In the genomic region with DNA sequence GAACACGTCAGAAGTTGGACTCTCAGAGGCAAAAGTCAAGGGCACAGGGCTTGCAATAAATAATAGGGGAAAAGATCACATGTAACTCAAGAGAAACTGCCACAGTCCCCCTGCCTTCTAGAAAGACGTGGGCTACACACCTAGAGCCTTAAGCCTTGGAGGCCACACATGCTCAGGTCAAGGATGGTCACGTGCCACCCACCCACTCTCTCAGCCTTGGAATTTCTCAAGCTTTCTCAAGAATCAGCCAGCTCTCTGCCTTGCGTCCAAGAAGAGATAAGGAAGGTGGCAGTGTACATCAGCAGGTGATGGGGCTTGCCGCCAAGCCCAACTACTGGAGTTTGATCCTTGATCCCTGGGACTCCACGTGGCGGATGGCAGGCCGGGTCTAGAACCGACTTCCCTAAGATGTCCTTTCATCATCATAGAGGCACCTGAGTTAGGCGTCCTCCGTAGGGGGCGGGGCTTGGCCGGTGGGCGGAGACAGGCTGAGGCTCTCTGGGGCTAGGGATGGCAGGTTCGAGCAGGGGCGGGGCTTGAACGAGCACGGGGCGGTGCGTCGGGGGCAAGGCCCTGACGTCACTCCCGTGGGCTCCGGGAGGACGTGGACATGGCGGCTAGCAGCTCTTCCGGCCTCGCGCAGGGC, we compare ENCODE assay signal across 8 mouse cellular contexts. TPM values are rescaled to one million over a fixed set of nuclear protein-coding genes. Genes with fewer than 3 reads are reported as not detected.
A peak's percentile ranks its signal among the peaks of the same experiment; 100 is the strongest.
DNase-seq lines count a peak whose midpoint lies in the region; ATAC-seq and TF ChIP-seq lines count a peak whose summit lies in the region.

Gene Zfr2 (plus strand): TSS at position 576 of the 646 bp plus-strand sequence.

- peak within 1 kb of the TSS; percentile 79 for H3K4me2 ChIP-seq in forebrain, embryonic 12.5 days
- peak within 1 kb of the TSS; percentile 72 for H3K4me2 ChIP-seq in heart, postnatal 0 days (ENCODE audit: low read depth, low read length)
- H3K4me2 ChIP-seq in liver, embryonic 16.5 days (ENCODE audit: low read depth, low read length): peak within 1 kb of the TSS; percentile 85
- H3K4me2 ChIP-seq in neural tube, embryonic 13.5 days: peak within 1 kb of the TSS; percentile 66

- no peak within 1 kb of the TSS for H3K27ac ChIP-seq in forebrain, embryonic 12.5 days
- H3K27ac ChIP-seq in heart, postnatal 0 days (ENCODE audit: low read depth): 0 out of 2 replicates have a peak within 1 kb of the TSS, but pooled peaks have one; percentile 36
- peak within 1 kb of the TSS; percentile 26; the same call in 1 of the 2 replicates for H3K27ac ChIP-seq in liver, embryonic 16.5 days (ENCODE audit: low read length)
- H3K27ac ChIP-seq in neural tube, embryonic 13.5 days (replicated peaks): 0 out of 2 replicates have a peak within 1 kb of the TSS, but pooled peaks have one; percentile 50
- no peak within 1 kb of the TSS for H3K27ac ChIP-seq in testis, adult 2 months (ENCODE audit: control insufficient read depth, insufficient read depth, low read depth, low read length)

- no peaks in the 10 kb centered on the region for H3K36me3 ChIP-seq in E14TG2a.4 (ENCODE audit: insufficient read depth, low read length)
- no peaks in the 10 kb centered on the region; the same call in 1 of the 2 replicates for H3K36me3 ChIP-seq in forebrain, embryonic 12.5 days (replicated peaks)
- no peaks in the 10 kb centered on the region for H3K36me3 ChIP-seq in heart, postnatal 0 days (replicated peaks; ENCODE audit: control insufficient read depth, insufficient read depth, low read length)
- H3K36me3 ChIP-seq in liver, embryonic 16.5 days (ENCODE audit: control insufficient read depth, insufficient read depth): no peaks in the 10 kb centered on the region
- H3K36me3 ChIP-seq in neural tube, embryonic 13.5 days: no peaks in the 10 kb centered on the region
- H3K36me3 ChIP-seq in testis, adult 2 months (ENCODE audit: control insufficient read depth, insufficient read depth, low read length): no peaks in the 10 kb centered on the region

- 10% methylated on average over 29 of the region's 29 CpGs for WGBS in forebrain, embryonic 12.5 days
- WGBS in heart, postnatal 0 days: 7% methylated on average over 29 of the region's 29 CpGs
- WGBS in liver, embryonic 16.5 days (ENCODE audit: insufficient replicate concordance): 6% methylated on average over 26 of the region's 29 CpGs
- 9% methylated on average over 29 of the region's 29 CpGs for WGBS in neural tube, embryonic 13.5 days

- H3K4me1 ChIP-seq in E14TG2a.4 (replicated peaks; ENCODE audit: low read depth, low read length): peaks cover 90% of the 10 kb centered on the region
- H3K4me1 ChIP-seq in forebrain, embryonic 12.5 days: peaks cover 58% of the 10 kb centered on the region
- H3K4me1 ChIP-seq in heart, postnatal 0 days (ENCODE audit: control insufficient read depth, insufficient read depth): peaks cover 13% of the 10 kb centered on the region
- peaks cover 13% of the 10 kb centered on the region for H3K4me1 ChIP-seq in liver, embryonic 16.5 days (ENCODE audit: control insufficient read depth, low read depth, low read length)
- H3K4me1 ChIP-seq in neural tube, embryonic 13.5 days (replicated peaks): peaks cover 47% of the 10 kb centered on the region
- peaks cover 8% of the 10 kb centered on the region for H3K4me1 ChIP-seq in testis, adult 2 months (ENCODE audit: control insufficient read depth, insufficient read depth, low read length)

- peak within 1 kb of the TSS; percentile 84 for H3K4me3 ChIP-seq in E14TG2a.4 (replicated peaks; ENCODE audit: low read length)
- peak within 1 kb of the TSS; percentile 81 for H3K4me3 ChIP-seq in forebrain, embryonic 12.5 days (replicated peaks)
- peak within 1 kb of the TSS; percentile 66 for H3K4me3 ChIP-seq in heart, postnatal 0 days (ENCODE audit: low read depth, low read length)
- H3K4me3 ChIP-seq in liver, embryonic 16.5 days (ENCODE audit: low read depth, low read length): peak within 1 kb of the TSS; percentile 70
- peak within 1 kb of the TSS; percentile 69 for H3K4me3 ChIP-seq in neural tube, embryonic 13.5 days
- peak within 1 kb of the TSS; percentile 85 for H3K4me3 ChIP-seq in testis, adult 2 months (ENCODE audit: control insufficient read depth, low read depth, low read length)

- ATAC-seq in forebrain, embryonic 12.5 days (ENCODE audit: low FRiP score): peak; percentile 75
- ATAC-seq in heart, postnatal 0 days (ENCODE audit: insufficient read depth, low read depth): peak; percentile 88
- peak; percentile 85 for ATAC-seq in liver, embryonic 16.5 days (ENCODE audit: low read depth)
- peak; percentile 64 for ATAC-seq in neural tube, embryonic 13.5 days (ENCODE audit: low read depth)

- no peaks in the 10 kb centered on the region for H3K9me3 ChIP-seq in E14TG2a.4 (ENCODE audit: low read length)
- no peaks in the 10 kb centered on the region for H3K9me3 ChIP-seq in forebrain, embryonic 12.5 days
- H3K9me3 ChIP-seq in heart, postnatal 0 days (replicated peaks; ENCODE audit: control insufficient read depth, low read length): no peaks in the 10 kb centered on the region
- H3K9me3 ChIP-seq in liver, embryonic 16.5 days (replicated peaks; ENCODE audit: control insufficient read depth, low read length): no peaks in the 10 kb centered on the region
- no peaks in the 10 kb centered on the region for H3K9me3 ChIP-seq in neural tube, embryonic 13.5 days

- TF ChIP-seq CTCF in E14TG2a.4 (conservative IDR thresholded peaks at IDR 0.05; ENCODE audit: low read length): no peak
- no peak for TF ChIP-seq CTCF in heart, postnatal 0 days (IDR thresholded peaks at IDR 0.05; ENCODE audit: low read depth)
- no peak for TF ChIP-seq CTCF in testis, adult 2 months (IDR thresholded peaks at IDR 0.05; ENCODE audit: control insufficient read depth, insufficient read depth, insufficient replicate concordance, low read depth, low read length)

- DNase-seq in c-Kit-positive CD71-positive TER-119-positive erythroid progenitor cells, embryonic 14.5 days (ENCODE audit: low spot score): peak; percentile 85
- peak; percentile 72 for DNase-seq in heart, postnatal 0 days (ENCODE audit: low spot score)
- peak; percentile 95 to 97 for DNase-seq in kidney, postnatal 4 days

- H3K27me3 ChIP-seq in E14TG2a.4 (ENCODE audit: insufficient read depth, low read length): peaks cover 5% of the 10 kb centered on the region; the same call in 1 of the 2 replicates
- H3K27me3 ChIP-seq in forebrain, embryonic 12.5 days: peaks cover 37% of the 10 kb centered on the region
- H3K27me3 ChIP-seq in heart, postnatal 0 days (ENCODE audit: control insufficient read depth, insufficient read depth, low read length): peaks cover 37% of the 10 kb centered on the region
- H3K27me3 ChIP-seq in liver, embryonic 16.5 days (ENCODE audit: control insufficient read depth, insufficient read depth, low read depth, low read length): peaks cover 44% of the 10 kb centered on the region
- peaks cover 6% of the 10 kb centered on the region for H3K27me3 ChIP-seq in neural tube, embryonic 13.5 days
- no peaks in the 10 kb centered on the region for H3K27me3 ChIP-seq in testis, adult 2 months (ENCODE audit: control insufficient read depth, insufficient read depth, low read length)

- peak; percentile 67 for TF ChIP-seq POLR2A in testis, adult 2 months (IDR thresholded peaks at IDR 0.05; ENCODE audit: control insufficient read depth, low read depth, low read length)

- H3K9ac ChIP-seq in forebrain, embryonic 12.5 days: peak within 1 kb of the TSS; percentile 83
- peak within 1 kb of the TSS; percentile 69 for H3K9ac ChIP-seq in heart, postnatal 0 days (replicated peaks; ENCODE audit: low read depth, low read length)
- peak within 1 kb of the TSS; percentile 70 for H3K9ac ChIP-seq in liver, embryonic 16.5 days (ENCODE audit: low read depth, low read length)
- H3K9ac ChIP-seq in neural tube, embryonic 13.5 days: peak within 1 kb of the TSS; percentile 83

- no peak for TF ChIP-seq EP300 in heart, postnatal 0 days (IDR thresholded peaks at IDR 0.05; ENCODE audit: low read depth)

RNA-seq across cellular contexts. Expression of gene Zfr2, which starts in this region (rescaled TPM):
- 9.0 and 10.0 TPM in 2 replicates for polyA plus RNA-seq in forebrain, embryonic 12.5 days (2016; fragmentation: Nextera tagmentation; extraction: Ambion mirVana)
- total RNA-seq in heart, postnatal 0 days (2014; rRNA removed; ENCODE audit: low replicate concordance): 7.0 and 10.2 TPM in 2 replicates
- polyA plus RNA-seq in heart, postnatal 0 days (2015; fragmentation: Nextera tagmentation; extraction: Ambion mirVana): 2.2 and 2.6 TPM in 2 replicates
- 0.59 and 1.1 TPM in 2 replicates for polyA plus RNA-seq in liver, embryonic 16.5 days (2015; fragmentation: Nextera tagmentation; extraction: Ambion mirVana)
- polyA plus RNA-seq in neural tube, embryonic 13.5 days (2015; fragmentation: Nextera tagmentation; extraction: Ambion mirVana): 21.7 and 21.8 TPM in 2 replicates
- polyA plus RNA-seq in testis, adult 2 months (2012; rRNA removed): 11.6 and 12.5 TPM in 2 replicates

Comparison
In these comparisons a context has a peak if more than half of its experiments do, and no peak if none do; other contexts are left out.
1. H3K27ac ChIP-seq: peak in heart, postnatal 0 days (single experiment), liver, embryonic 16.5 days (single experiment) and neural tube, embryonic 13.5 days (single experiment); none in forebrain, embryonic 12.5 days (single experiment) and testis, adult 2 months (single experiment).
2. Peak in every context shown above with its lines, with median percentiles within 50 percentile points of each other: H3K4me3 ChIP-seq, DNase-seq, ATAC-seq, H3K4me2 ChIP-seq and H3K9ac ChIP-seq.